Mouse (Mus musculus) liver, embryonic 11.5 days (tissue): Measurements from ENCODE around the gene Tyw5. TPM values are rescaled to one million over a fixed set of nuclear protein-coding genes. Genes with fewer than 3 reads are reported as not detected.

Experiments
- ATAC-seq: fragments of 200-750 bp; cut with Nextera tagmentation; replicated peaks from 2 replicates; pipeline ENCODE4 v1.8.0; 2017; ENCODE audit warnings: moderate number of reproducible peaks, mild to moderate bottlenecking, moderate TSS enrichment, moderate library complexity; ENCODE audit not compliant: low FRiP score
- DNase-seq: peaks from one replicate; pipeline ENCODE4 v3.0.0-alpha.2; 2017; ENCODE audit warnings: low spot score
- H3K27ac ChIP-seq: fragments of 300-500 bp; sonication (generic); 2 replicates; pipeline ENCODE4 v1.5.1; 2014; ENCODE audit warnings: mild to moderate bottlenecking, low read depth, low read length, control low read depth
- H3K27me3 ChIP-seq: fragments of 300-500 bp; sonication (generic); replicated peaks from 2 replicates; pipeline ENCODE4 v1.6.1; 2014; ENCODE audit warnings: low read length, mixed read lengths; ENCODE audit not compliant: control insufficient read depth, insufficient read depth
- H3K36me3 ChIP-seq: fragments of 300-500 bp; sonication (generic); 2 replicates; pipeline ENCODE4 v1.6.1; 2014; ENCODE audit warnings: mild to moderate bottlenecking, low read length, moderate library complexity, mixed read lengths; ENCODE audit not compliant: control insufficient read depth, insufficient read depth
- H3K4me1 ChIP-seq: fragments of 300-500 bp; sonication (generic); replicated peaks from 2 replicates; pipeline ENCODE4 v1.6.1; 2014; ENCODE audit warnings: low read length, mixed read lengths; ENCODE audit not compliant: control insufficient read depth, insufficient read depth
- H3K4me2 ChIP-seq: fragments of 300-500 bp; sonication (generic); 2 replicates; pipeline ENCODE4 v1.6.1; 2014; ENCODE audit warnings: mild to moderate bottlenecking, control low read depth, moderate library complexity
- H3K4me3 ChIP-seq: fragments of 300-500 bp; sonication (generic); 2 replicates; pipeline ENCODE4 v1.5.1; 2014; ENCODE audit warnings: low read depth, low read length, control low read depth
- H3K9ac ChIP-seq: fragments of 300-500 bp; sonication (generic); 2 replicates; pipeline ENCODE4 v1.6.1; 2014; ENCODE audit warnings: low read depth, low read length, control low read depth
- H3K9me3 ChIP-seq: fragments of 300-500 bp; sonication (generic); 2 replicates; pipeline ENCODE4 v1.6.1; 2016; ENCODE audit warnings: low read length, inconsistent platforms, mixed read lengths; ENCODE audit not compliant: control insufficient read depth
- WGBS: fragments of 180-500 bp; shearing (Covaris S2); extraction: QIAGEN DNeasy Blood & Tissue Kit; methylation state at CpG from one replicate; pipeline ENCODE4 v1.1.7; 2014; 5-methylcytosine and 5-hydroxymethylcytosine counted together
- polyA plus RNA-seq: library from polyadenylated mRNA; unstranded; fragments of >200 nt; fragmentation: Nextera tagmentation; extraction: Ambion mirVana; gene quantifications from 2 replicates; pipeline ENCODE4 v1.2.1, GENCODE M21; 2014

Gene Tyw5
- polyA plus RNA-seq, 1 experiment from 2014 or later = 27.1 TPM

- no peak for DNase-seq
- Histone ChIP-seq H3K9ac (no peak overlapping the region), H3K36me3 (no peaks in the 10 kb centered on the region), H3K4me2 (no peak overlapping the region; the same call in 1 of the 2 replicates), H3K27me3 (no peaks in the 10 kb centered on the region), H3K27ac (no peak overlapping the region), H3K9me3 (no peaks in the 10 kb centered on the region), H3K4me1 (no peaks in the 10 kb centered on the region), H3K4me3 (no peak overlapping the region)
- 20% methylated on average over 12 of the region's 12 CpGs for WGBS
- no peak for ATAC-seq
Observed at GRCm38 (mm10) chr1:57429786-57430483, 23.0 kb upstream of the Tyw5 start.

GRCm38 (mm10) chr1:57428368-57429308, 21.7 kb upstream of the Tyw5 start:
- H3K4me2 ChIP-seq = no peak overlapping the region

DNA sequence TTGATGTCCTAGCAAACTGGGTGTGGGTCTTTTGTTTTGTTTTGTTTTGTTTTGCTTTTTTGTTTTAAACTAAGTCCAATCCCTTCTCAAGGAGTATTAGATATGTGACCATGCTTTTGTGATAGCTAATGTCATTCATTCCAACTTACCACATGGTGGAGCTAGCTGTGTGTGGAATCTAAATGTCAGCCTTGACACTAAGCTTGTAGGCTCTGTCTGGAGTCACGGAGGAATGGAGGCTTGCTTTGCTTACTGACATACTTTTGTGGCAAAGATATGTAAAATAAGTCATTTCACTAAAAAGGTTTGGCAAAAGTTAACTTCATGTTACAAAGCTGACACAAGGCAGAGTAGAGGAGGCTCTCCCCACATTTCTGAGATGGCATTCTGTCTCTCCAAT, 16.8 kb upstream of the Tyw5 start:
- H3K4me3 ChIP-seq = no peak overlapping the region
- H3K9ac ChIP-seq = no peak overlapping the region
- no peaks in the 10 kb centered on the region for H3K4me1 ChIP-seq
- 20% methylated on average over 1 of the region's 1 CpGs for WGBS
- H3K9me3 ChIP-seq = no peaks in the 10 kb centered on the region
- no peak overlapping the region for H3K27ac ChIP-seq
- DNase-seq = no peak
- H3K27me3 ChIP-seq = no peaks in the 10 kb centered on the region
- no peak for ATAC-seq
- no peak overlapping the region for H3K4me2 ChIP-seq
- H3K36me3 ChIP-seq = no peaks in the 10 kb centered on the region

More at GRCm38 (mm10) chr1:57428368-57429308, 21.7 kb upstream of the Tyw5 start:
- H3K4me1 ChIP-seq = no peaks in the 10 kb centered on the region
- H3K9me3 ChIP-seq = no peaks in the 10 kb centered on the region
- DNase-seq = peak; percentile 65
- no peaks in the 10 kb centered on the region for H3K27me3 ChIP-seq
- no peaks in the 10 kb centered on the region for H3K36me3 ChIP-seq
- H3K9ac ChIP-seq = no peak overlapping the region
- ATAC-seq = 0 out of 2 replicates have a peak, but pooled peaks have one; percentile 45
- H3K27ac ChIP-seq = no peak overlapping the region
- 53% methylated on average over 16 of the region's 16 CpGs for WGBS
- no peak overlapping the region for H3K4me3 ChIP-seq

GRCm38 (mm10) chr1:57413397-57413796, 6.5 kb upstream of the Tyw5 start:
- Histone ChIP-seq H3K27me3 (no peaks in the 10 kb centered on the region), H3K9ac (no peak overlapping the region), H3K36me3 (peaks cover 12% of the 10 kb centered on the region), H3K4me1 (no peaks in the 10 kb centered on the region), H3K27ac (no peak overlapping the region), H3K4me3 (no peak overlapping the region), H3K9me3 (no peaks in the 10 kb centered on the region), H3K4me2 (no peak overlapping the region)
- ATAC-seq (no peak), DNase-seq (no peak)
- WGBS = 90% methylated on average over 2 of the region's 2 CpGs

GRCm38 (mm10) chr1:57408994-57409393, 2.1 kb upstream of the Tyw5 start:
- DNase-seq = no peak
- peak overlapping the region; percentile 88; the same call in 1 of the 2 replicates for H3K4me2 ChIP-seq
- H3K4me3 ChIP-seq = no peak overlapping the region
- 73% methylated on average over 2 of the region's 2 CpGs for WGBS
- H3K27ac ChIP-seq = no peak overlapping the region
- H3K9ac ChIP-seq = no peak overlapping the region
- no peaks in the 10 kb centered on the region for H3K9me3 ChIP-seq
- no peaks in the 10 kb centered on the region for H3K27me3 ChIP-seq
- peaks cover 8% of the 10 kb centered on the region for H3K36me3 ChIP-seq
- ATAC-seq = no peak
- peaks cover 6% of the 10 kb centered on the region for H3K4me1 ChIP-seq

DNA sequence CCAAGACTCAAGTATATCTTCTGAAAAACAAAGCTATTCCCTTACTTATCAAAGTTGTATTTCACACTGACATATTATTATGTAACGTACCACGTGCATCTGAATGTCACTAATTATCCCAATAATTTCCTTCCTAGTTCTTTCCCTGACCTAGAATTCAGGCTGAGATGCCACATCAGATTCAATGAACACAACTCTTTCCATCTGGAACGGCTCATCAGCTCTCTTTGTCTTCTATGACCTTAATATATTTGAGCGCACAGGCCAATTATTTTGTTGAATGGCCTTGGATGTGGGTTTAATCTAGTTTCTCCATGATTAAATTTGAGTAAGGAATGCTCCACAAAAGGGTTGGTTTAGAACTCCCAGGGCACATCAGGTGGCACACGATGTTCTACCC, 4.8 kb downstream of the Tyw5 start:
- H3K4me3 ChIP-seq = no peak overlapping the region
- no peaks in the 10 kb centered on the region for H3K27me3 ChIP-seq
- WGBS = 93% methylated on average over 5 of the region's 5 CpGs
- H3K9me3 ChIP-seq = no peaks in the 10 kb centered on the region
- H3K4me2 ChIP-seq = no peak overlapping the region
- no peaks in the 10 kb centered on the region for H3K36me3 ChIP-seq
- H3K27ac ChIP-seq = no peak overlapping the region
- ATAC-seq (no peak), DNase-seq (no peak)
- no peaks in the 10 kb centered on the region; the same call in 1 of the 2 replicates for H3K4me1 ChIP-seq
- H3K9ac ChIP-seq = no peak overlapping the region

GRCm38 (mm10) chr1:57400877-57401276, 6.0 kb downstream of the Tyw5 start:
- WGBS = 90% methylated on average over 2 of the region's 2 CpGs
- Histone ChIP-seq H3K9ac (no peak overlapping the region), H3K4me2 (no peak overlapping the region), H3K27me3 (no peaks in the 10 kb centered on the region), H3K36me3 (no peaks in the 10 kb centered on the region), H3K4me1 (no peaks in the 10 kb centered on the region; the same call in 1 of the 2 replicates), H3K4me3 (no peak overlapping the region), H3K9me3 (no peaks in the 10 kb centered on the region), H3K27ac (no peak overlapping the region)
- DNase-seq = no peak
- no peak for ATAC-seq

- H3K9me3 ChIP-seq = no peaks in the 10 kb centered on the region
- no peak overlapping the region for H3K9ac ChIP-seq
- no peak overlapping the region for H3K4me2 ChIP-seq
- DNase-seq (no peak), ATAC-seq (no peak)
- WGBS = 93% methylated on average over 2 of the region's 2 CpGs
- no peaks in the 10 kb centered on the region; the same call in 1 of the 2 replicates for H3K4me1 ChIP-seq
- H3K27me3 ChIP-seq = no peaks in the 10 kb centered on the region
- no peak overlapping the region for H3K4me3 ChIP-seq
- H3K27ac ChIP-seq = no peak overlapping the region
- H3K36me3 ChIP-seq = peaks cover 2% of the 10 kb centered on the region; the same call in 1 of the 2 replicates
Observed at GRCm38 (mm10) chr1:57400321-57400720, 6.6 kb downstream of the Tyw5 start.
